Mouse (Mus musculus) right cerebral cortex, adult 2 months (tissue): Measurements from ENCODE around the gene Cox19.

Source experiments
- DNase-seq, 2 experiments: peaks; one replicate each; pipeline ENCODE4 v3.0.0; 2021 to 2022; ENCODE audit warnings: low spot score in 2 of 2

Cox19 gene

GRCm38 (mm10) chr5:139381586-139382513 is 30.6 kb upstream of the Cox19 start:
- DNase-seq, result no peak

- DNase-seq, result peak; percentile 82 to 85
These were observed 29.4 kb upstream of the Cox19 start for GRCm38 (mm10) chr5:139380385-139381248.

GRCm38 (mm10) chr5:139379771-139380384 is 28.7 kb upstream of the Cox19 start:
- DNase-seq, result no peak

GRCm38 (mm10) chr5:139378986-139379629 is 27.9 kb upstream of the Cox19 start:
- DNase-seq, result no peak

- DNase-seq, result no peak
These were observed 27.0 kb upstream of the Cox19 start for GRCm38 (mm10) chr5:139378271-139378556.

GRCm38 (mm10) chr5:139377468-139378270 is 26.5 kb upstream of the Cox19 start, which contains the start of gene Gpr146:
Gpr146 (plus strand) TSS chr5:139377697.
- DNase-seq, result no peak

GRCm38 (mm10) chr5:139374841-139375240 is 23.6 kb upstream of the Cox19 start:
- DNase-seq, result no peak

GRCm38 (mm10) chr5:139373889-139374444 is 22.7 kb upstream of the Cox19 start:
- DNase-seq, result no peak

GRCm38 (mm10) chr5:139373126-139373525 is 21.9 kb upstream of the Cox19 start:
- DNase-seq, result no peak

- DNase-seq, result peak; percentile 83 to 87
These were observed 20.6 kb upstream of the Cox19 start for GRCm38 (mm10) chr5:139371631-139372401.

- no peak for DNase-seq
These were observed 19.9 kb upstream of the Cox19 start for GRCm38 (mm10) chr5:139371118-139371517.

GRCm38 (mm10) chr5:139370336-139370735 is 19.1 kb upstream of the Cox19 start:
- no peak for DNase-seq

- DNase-seq, result no peak
These were observed 17.6 kb upstream of the Cox19 start for GRCm38 (mm10) chr5:139368638-139369320.

- no peak for DNase-seq
These were observed 16.8 kb upstream of the Cox19 start for GRCm38 (mm10) chr5:139367884-139368458.

- no peak for DNase-seq
These were observed 15.3 kb upstream of the Cox19 start for GRCm38 (mm10) chr5:139366484-139366883.

GRCm38 (mm10) chr5:139365827-139366226 is 14.6 kb upstream of the Cox19 start:
- no peak for DNase-seq

GRCm38 (mm10) chr5:139364911-139365571 is 13.8 kb upstream of the Cox19 start:
- no peak for DNase-seq

- peak; percentile 95 for DNase-seq
These were observed 13.2 kb upstream of the Cox19 start for GRCm38 (mm10) chr5:139364260-139364910.
